Mouse (Mus musculus): ENCODE data around the gene Insyn1. TPM values are rescaled to one million over a fixed set of nuclear protein-coding genes. Genes with fewer than 3 reads are reported as not detected.

Gene Insyn1
- total and polyA plus RNA-seq, 3 experiments = 2.4 to 5.5 (median 2.5) TPM

- dilution Hi-C loops (cut with MboI; ENCODE audit: extremely low pct_ligation_motif_present, extremely low pct_unique_long_range_greater_than_20kb, low sequenced_read_pairs) (no loop called here), in situ Hi-C loops (cut with MboI; ENCODE audit: low pct_ligation_motif_present, low pct_unique_long_range_greater_than_20kb, low sequenced_read_pairs) (loop anchor here (5.0 kb wide), 2 partner anchors 37 to 197 kb away; no protein-coding TSS in a partner anchor)
- Histone ChIP-seq H3K36me3 (replicated peaks in 1 of 2; ENCODE audit: control insufficient read depth in 1 of 2, insufficient read depth in 1 of 2, low read length in 1 of 2) (no peaks in the 10 kb centered on the region), H3K27ac (ENCODE audit: insufficient read depth, low read depth) (no peak overlapping the region), H3K9me3 (replicated peaks; ENCODE audit: low read length) (peaks cover 6% of the 10 kb centered on the region), H3K9ac (ENCODE audit: insufficient read depth, low read depth) (no peak overlapping the region), H3K4me3 (replicated peaks in 1 of 3; ENCODE audit: low read depth in 2 of 3, low read length in 2 of 3, poor library complexity in 1 of 3) (no peak overlapping the region), H3K4me2 (ENCODE audit: insufficient read depth, low read depth, poor library complexity, severe bottlenecking) (no peak overlapping the region), H3K27me3 (replicated peaks) (peaks cover 2% of the 10 kb centered on the region), H3K79me2 (replicated peaks; ENCODE audit: control insufficient read depth, extremely low read depth, insufficient read depth, poor library complexity, severe bottlenecking) (no peaks in the 10 kb centered on the region), H3K4me1 (ENCODE audit: control insufficient read depth in 1 of 2, insufficient read depth in 2 of 2) (peaks cover 27 to 76% of the 10 kb centered on the region in 2 experiments)
- DNase-seq (ENCODE audit: extremely low read depth) = peak; percentile 89
- TF ChIP-seq RAD21 (IDR thresholded peaks at IDR 0.05; ENCODE audit: low read depth, low read length) (peak; percentile 63), NELFE (IDR thresholded peaks at IDR 0.05; ENCODE audit: low read depth, low read length) (peak; percentile 20; the same call in 1 of the 2 replicates), MYC (IDR thresholded peaks at IDR 0.05; ENCODE audit: low read depth, low read length) (no peak), MEF2A (IDR thresholded peaks at IDR 0.05; ENCODE audit: borderline replicate concordance, low read depth, low read length) (0 out of 2 replicates have a peak, but pooled peaks have one; percentile 18), SMC3 (IDR thresholded peaks at IDR 0.05; ENCODE audit: low read depth, low read length) (peak; percentile 78), IRF4 (IDR thresholded peaks at IDR 0.05; ENCODE audit: low read depth, low read length) (0 out of 2 replicates have a peak, but pooled peaks have one; percentile 48), TCF12 (IDR thresholded peaks at IDR 0.05; ENCODE audit: low read depth, low read length) (no peak), CTCF (conservative IDR thresholded peaks at IDR 0.05 in 1 of 2, IDR thresholded peaks at IDR 0.05 in 1 of 2; ENCODE audit: low read depth in 2 of 2, low read length in 2 of 2) (peak; percentile 84 to 85)
Measured at GRCm38 (mm10) chr9:58534766-58535165, 46.4 kb downstream of the Insyn1 start.

GRCm38 (mm10) chr9:58535447-58536134 is 47.2 kb downstream of the Insyn1 start:
- no peak overlapping the region for H3K9ac ChIP-seq (ENCODE audit: insufficient read depth, low read depth)
- H3K4me3 ChIP-seq (replicated peaks in 1 of 3; ENCODE audit: low read depth in 2 of 3, low read length in 2 of 3, poor library complexity in 1 of 3) = no peak overlapping the region
- TF ChIP-seq BHLHE40 (IDR thresholded peaks at IDR 0.05; ENCODE audit: low read depth, low read length) (no peak), NRF1 (IDR thresholded peaks at IDR 0.05; ENCODE audit: low read depth, low read length) (no peak), USF2 (conservative IDR thresholded peaks at IDR 0.05; ENCODE audit: low read depth, low read length) (no peak), SMC3 (IDR thresholded peaks at IDR 0.05; ENCODE audit: low read depth, low read length) (peak; percentile 81), ZNF384 (IDR thresholded peaks at IDR 0.05; ENCODE audit: low read depth, low read length) (no peak), TBP (conservative IDR thresholded peaks at IDR 0.05; ENCODE audit: low read depth, low read length) (no peak), MXI1 (IDR thresholded peaks at IDR 0.05; ENCODE audit: low read depth, low read length) (no peak), RCOR1 (conservative IDR thresholded peaks at IDR 0.05; ENCODE audit: low read depth, low read length) (no peak), MAFK (IDR thresholded peaks at IDR 0.05; ENCODE audit: insufficient replicate concordance, low read length) (no peak), IRF4 (IDR thresholded peaks at IDR 0.05; ENCODE audit: low read depth, low read length) (0 out of 2 replicates have a peak, but pooled peaks have one; percentile 20), ELF1 (IDR thresholded peaks at IDR 0.05; ENCODE audit: low read depth, low read length) (peak; percentile 29; the same call in 1 of the 2 replicates), ZC3H11A (IDR thresholded peaks at IDR 0.05; ENCODE audit: low read depth, low read length) (peak; percentile 49), POLR2A (IDR thresholded peaks at IDR 0.05; ENCODE audit: low read depth, low read length) (no peak), ZMIZ1 (IDR thresholded peaks at IDR 0.05; ENCODE audit: low read depth, low read length) (no peak), CTCF (conservative IDR thresholded peaks at IDR 0.05 in 1 of 2, IDR thresholded peaks at IDR 0.05 in 1 of 2; ENCODE audit: low read depth in 2 of 2, low read length in 2 of 2) (peak; percentile 55 to 86), E2F4 (IDR thresholded peaks at IDR 0.05; ENCODE audit: insufficient replicate concordance, low read depth, low read length) (no peak), RAD21 (IDR thresholded peaks at IDR 0.05; ENCODE audit: low read depth, low read length) (peak; percentile 82), PAX5 (IDR thresholded peaks at IDR 0.05; ENCODE audit: low read length) (no peak), CHD1 (IDR thresholded peaks at IDR 0.05; ENCODE audit: low read depth, low read length) (no peak), UBTF (IDR thresholded peaks at IDR 0.05; ENCODE audit: low read depth, low read length) (no peak)
- peaks cover 2% of the 10 kb centered on the region for H3K27me3 ChIP-seq (replicated peaks)
- peaks cover 20 to 76% of the 10 kb centered on the region in 2 experiments for H3K4me1 ChIP-seq (ENCODE audit: control insufficient read depth in 1 of 2, insufficient read depth in 2 of 2)
- H3K79me2 ChIP-seq (replicated peaks; ENCODE audit: control insufficient read depth, extremely low read depth, insufficient read depth, poor library complexity, severe bottlenecking) = no peaks in the 10 kb centered on the region
- in situ Hi-C loops (cut with MboI; ENCODE audit: low pct_ligation_motif_present, low pct_unique_long_range_greater_than_20kb, low sequenced_read_pairs) = loop anchor here (5.0 kb wide), 1 partner anchor 198 kb away; no protein-coding TSS in a partner anchor
- dilution Hi-C loops (cut with MboI; ENCODE audit: extremely low pct_ligation_motif_present, extremely low pct_unique_long_range_greater_than_20kb, low sequenced_read_pairs) = no loop called here
- no peaks in the 10 kb centered on the region for H3K36me3 ChIP-seq (replicated peaks in 1 of 2; ENCODE audit: control insufficient read depth in 1 of 2, insufficient read depth in 1 of 2, low read length in 1 of 2)
- no peak overlapping the region for H3K27ac ChIP-seq (ENCODE audit: insufficient read depth, low read depth)
- H3K9me3 ChIP-seq (replicated peaks; ENCODE audit: low read length) = peaks cover 6% of the 10 kb centered on the region
- peak; percentile 64 for DNase-seq (ENCODE audit: extremely low read depth)
- no peak overlapping the region for H3K4me2 ChIP-seq (ENCODE audit: insufficient read depth, low read depth, poor library complexity, severe bottlenecking)

Data from CH12.LX (cell line).